9 mouse cellular contexts compared by ENCODE assay signal in genomic region chr6:84640324-84641061, GRCm38 (mm10). TPM values are rescaled to one million over a fixed set of nuclear protein-coding genes. Genes with fewer than 3 reads are reported as not detected.
A peak's percentile ranks its signal among the peaks of the same experiment; 100 is the strongest.
DNase-seq lines count a peak whose midpoint lies in the region; ATAC-seq lines count a peak whose summit lies in the region.
"Had no signal": no experiment of that assay in that cellular context is flagged by ENCODE, and none has a peak within 500 bp of the region (broad histone marks: within the 10 kb centered on the region; RNA-seq: fewer than 3 reads in every experiment).

No protein-coding gene starts in this region.

- intact Hi-C loops in gastrocnemius, postnatal 14 days (cut with DNase I; ENCODE audit: low total_unique reads) = no loop called here

- H3K4me1 ChIP-seq in heart, embryonic 11.5 days (ENCODE audit: control insufficient read depth, insufficient read depth, low read length) = peaks cover 17% of the 10 kb centered on the region

- 27% methylated on average over 9 of the region's 9 CpGs for WGBS in heart, embryonic 11.5 days (ENCODE audit: insufficient replicate concordance)

- 0 out of 2 replicates have a peak, but pooled peaks have one; percentile 26 for ATAC-seq in heart, embryonic 11.5 days (replicated peaks; ENCODE audit: insufficient number of reproducible peaks, low FRiP score, low TSS enrichment)
- peak; percentile 67 for ATAC-seq in megakaryocyte, adult 5-6 weeks (ENCODE audit: poor library complexity, severe bottlenecking)

- H3K4me3 ChIP-seq in heart, embryonic 11.5 days (ENCODE audit: low read depth, low read length) = no peak overlapping the region

- peak; percentile 18 for DNase-seq in gastrocnemius, postnatal 14 days
- no peak for DNase-seq in gastrocnemius, adult 18-20 months (ENCODE audit: low spot score)
- peak; percentile 73 to 86 for DNase-seq in kidney, postnatal 25 days
- DNase-seq in spleen, postnatal 4 days (ENCODE audit: low spot score in 2 of 2) = no peak
- no peak for DNase-seq in cerebellum, adult 9-10 months
- DNase-seq in thymus, postnatal 4 days = no peak

- H3K36me3 ChIP-seq in heart, embryonic 11.5 days (ENCODE audit: control insufficient read depth, insufficient read depth, low read length) = no peaks in the 10 kb centered on the region

- no peaks in the 10 kb centered on the region for H3K9me3 ChIP-seq in heart, embryonic 11.5 days (replicated peaks; ENCODE audit: control insufficient read depth, low read length)

- H3K4me2 ChIP-seq in heart, embryonic 11.5 days = peak overlapping the region; percentile 14

- no peak overlapping the region for H3K27ac ChIP-seq in heart, embryonic 11.5 days (ENCODE audit: low read depth, low read length)

- no peak overlapping the region for H3K9ac ChIP-seq in heart, embryonic 11.5 days (ENCODE audit: low read depth, low read length)

- no peaks in the 10 kb centered on the region for H3K27me3 ChIP-seq in heart, embryonic 11.5 days (ENCODE audit: control insufficient read depth, insufficient read depth, low read length)
- H3K27me3 ChIP-seq: CH12.LX had no signal

RNA-seq across cellular contexts. Expression of gene Cyp26b1, which starts 46.8 kb away (rescaled TPM):
- 1 to 10 TPM; 1.1 to 2.5 TPM for total RNA-seq in gastrocnemius, postnatal 14 days (2021)
- total RNA-seq in gastrocnemius, adult 18-20 months (2021) = 1 to 10 TPM; 1.1 to 2.1 TPM
- 1.3 and 1.7 TPM in 2 replicates for polyA plus RNA-seq in heart, embryonic 11.5 days (2014; fragmentation: Nextera tagmentation; extraction: Ambion mirVana)
- total RNA-seq in megakaryocyte, adult 5-6 weeks (2015) = not detected in 2 replicates
- not detected in 2 replicates for total RNA-seq in megakaryocyte, adult 5-6 weeks (2017)
- total RNA-seq: CH12.LX had no signal

Comparison
In these comparisons a context has a peak if more than half of its experiments do, and no peak if none do; other contexts are left out.
1. DNase-seq: peak in gastrocnemius, postnatal 14 days (single experiment) and kidney, postnatal 25 days (2 of 2); none in gastrocnemius, adult 18-20 months (single experiment), spleen, postnatal 4 days (0 of 2), cerebellum, adult 9-10 months (single experiment) and thymus, postnatal 4 days (single experiment).